Mouse (Mus musculus) heart, embryonic 11.5 days (tissue): ENCODE measurements around the gene Tmeff1. TPM values are rescaled to one million over a fixed set of nuclear protein-coding genes. Genes with fewer than 3 reads are reported as not detected.

Experiments used
- ATAC-seq: fragments of 200-750 bp; cut with Nextera tagmentation; replicated peaks from 2 replicates; pipeline ENCODE4 v1.8.0; 2017; ENCODE audit warnings: moderate library complexity; ENCODE audit not compliant: insufficient number of reproducible peaks, low FRiP score, low TSS enrichment
- H3K27ac ChIP-seq: fragments of 300-500 bp; sonication (generic); 2 replicates; pipeline ENCODE4 v1.5.1; 2014; ENCODE audit warnings: mild to moderate bottlenecking, low read depth, low read length
- H3K27me3 ChIP-seq: fragments of 300-500 bp; sonication (generic); 2 replicates; pipeline ENCODE4 v1.6.1; 2014; ENCODE audit warnings: mild to moderate bottlenecking, low read length, mixed read lengths; ENCODE audit not compliant: control insufficient read depth, insufficient read depth
- H3K36me3 ChIP-seq: fragments of 300-500 bp; sonication (generic); 2 replicates; pipeline ENCODE4 v1.6.1; 2014; ENCODE audit warnings: mild to moderate bottlenecking, low read length, moderate library complexity, mixed read lengths; ENCODE audit not compliant: control insufficient read depth, insufficient read depth
- H3K4me1 ChIP-seq: fragments of 300-500 bp; sonication (generic); 2 replicates; pipeline ENCODE4 v1.6.1; 2014; ENCODE audit warnings: low read length; ENCODE audit not compliant: control insufficient read depth, insufficient read depth
- H3K4me2 ChIP-seq: fragments of 300-500 bp; sonication (generic); 2 replicates; pipeline ENCODE4 v1.6.1; 2014; ENCODE audit warnings: mild to moderate bottlenecking, moderate library complexity
- H3K4me3 ChIP-seq: fragments of 300-500 bp; sonication (generic); 2 replicates; pipeline ENCODE4 v1.5.1; 2014; ENCODE audit warnings: low read depth, low read length
- H3K9ac ChIP-seq: fragments of 300-500 bp; sonication (generic); 2 replicates; pipeline ENCODE4 v1.6.1; 2014; ENCODE audit warnings: mild to moderate bottlenecking, low read depth, low read length, moderate library complexity
- H3K9me3 ChIP-seq: fragments of 300-500 bp; sonication (generic); replicated peaks from 2 replicates; pipeline ENCODE4 v1.6.1; 2016; ENCODE audit warnings: low read length; ENCODE audit not compliant: control insufficient read depth
- WGBS: fragments of 180-500 bp; shearing (Covaris S2); extraction: QIAGEN DNeasy Blood & Tissue Kit; methylation state at CpG from one replicate; pipeline ENCODE4 v1.1.7; 2014; ENCODE audit not compliant: insufficient replicate concordance; 5-methylcytosine and 5-hydroxymethylcytosine counted together
- polyA plus RNA-seq: library from polyadenylated mRNA; unstranded; fragments of >200 nt; fragmentation: Nextera tagmentation; extraction: Ambion mirVana; gene quantifications from 2 replicates; pipeline ENCODE4 v1.2.1, GENCODE M21; 2014

Gene Tmeff1
- polyA plus RNA-seq, 1 experiment from 2014 or later, result 51.2 TPM

GRCm38 (mm10) chr4:48639503-48639902, 54.5 kb downstream of the Tmeff1 start:
- H3K4me3 ChIP-seq, result no peak overlapping the region
- no peaks in the 10 kb centered on the region for H3K27me3 ChIP-seq
- H3K4me2 ChIP-seq, result no peak overlapping the region
- no peaks in the 10 kb centered on the region for H3K9me3 ChIP-seq
- peaks cover 8% of the 10 kb centered on the region; the same call in 1 of the 2 replicates for H3K4me1 ChIP-seq
- H3K27ac ChIP-seq, result no peak overlapping the region
- peaks cover 2% of the 10 kb centered on the region; the same call in 1 of the 2 replicates for H3K36me3 ChIP-seq
- no peak for ATAC-seq
- H3K9ac ChIP-seq, result no peak overlapping the region
- WGBS, result 93% methylated on average over 17 of the region's 17 CpGs

- Histone ChIP-seq H3K27me3 (no peaks in the 10 kb centered on the region), H3K9ac (no peak overlapping the region), H3K4me3 (no peak overlapping the region), H3K4me2 (no peak overlapping the region), H3K36me3 (peaks cover 15% of the 10 kb centered on the region), H3K4me1 (no peaks in the 10 kb centered on the region), H3K27ac (no peak overlapping the region), H3K9me3 (no peaks in the 10 kb centered on the region)
- 85% methylated on average over 6 of the region's 6 CpGs for WGBS
- ATAC-seq, result no peak
Observed at GRCm38 (mm10) chr4:48643801-48644200, 58.8 kb downstream of the Tmeff1 start.

GRCm38 (mm10) chr4:48646143-48646542, 61.2 kb downstream of the Tmeff1 start:
- no peak overlapping the region for H3K4me3 ChIP-seq
- H3K27me3 ChIP-seq, result no peaks in the 10 kb centered on the region
- peaks cover 18% of the 10 kb centered on the region for H3K36me3 ChIP-seq
- no peaks in the 10 kb centered on the region for H3K9me3 ChIP-seq
- no peaks in the 10 kb centered on the region for H3K4me1 ChIP-seq
- H3K4me2 ChIP-seq, result no peak overlapping the region
- no peak for ATAC-seq
- H3K27ac ChIP-seq, result no peak overlapping the region
- 94% methylated on average over 5 of the region's 5 CpGs for WGBS
- no peak overlapping the region for H3K9ac ChIP-seq

- peaks cover 24% of the 10 kb centered on the region for H3K36me3 ChIP-seq
- H3K4me2 ChIP-seq, result no peak overlapping the region
- H3K27ac ChIP-seq, result no peak overlapping the region
- no peaks in the 10 kb centered on the region for H3K9me3 ChIP-seq
- WGBS, result 84% methylated on average over 10 of the region's 10 CpGs
- ATAC-seq, result no peak
- no peak overlapping the region for H3K4me3 ChIP-seq
- no peaks in the 10 kb centered on the region for H3K27me3 ChIP-seq
- H3K9ac ChIP-seq, result no peak overlapping the region
- H3K4me1 ChIP-seq, result no peaks in the 10 kb centered on the region
Observed at GRCm38 (mm10) chr4:48650617-48651360, 65.8 kb downstream of the Tmeff1 start.

GRCm38 (mm10) chr4:48654118-48654517, 69.1 kb downstream of the Tmeff1 start:
- Histone ChIP-seq H3K9ac (no peak overlapping the region), H3K9me3 (no peaks in the 10 kb centered on the region), H3K27me3 (no peaks in the 10 kb centered on the region), H3K27ac (no peak overlapping the region), H3K36me3 (peaks cover 17% of the 10 kb centered on the region), H3K4me3 (no peak overlapping the region), H3K4me1 (no peaks in the 10 kb centered on the region), H3K4me2 (no peak overlapping the region)
- no peak for ATAC-seq
- 88% methylated on average over 4 of the region's 4 CpGs for WGBS

GRCm38 (mm10) chr4:48656530-48656929, 71.6 kb downstream of the Tmeff1 start:
- 92% methylated on average over 8 of the region's 8 CpGs for WGBS
- Histone ChIP-seq H3K4me2 (no peak overlapping the region), H3K27me3 (no peaks in the 10 kb centered on the region), H3K4me3 (no peak overlapping the region), H3K9ac (no peak overlapping the region), H3K27ac (no peak overlapping the region), H3K36me3 (peaks cover 16% of the 10 kb centered on the region), H3K4me1 (no peaks in the 10 kb centered on the region), H3K9me3 (no peaks in the 10 kb centered on the region)
- no peak for ATAC-seq

GRCm38 (mm10) chr4:48660144-48660543, 75.2 kb downstream of the Tmeff1 start:
- no peaks in the 10 kb centered on the region for H3K9me3 ChIP-seq
- H3K9ac ChIP-seq, result no peak overlapping the region
- H3K4me2 ChIP-seq, result no peak overlapping the region
- no peak for ATAC-seq
- H3K4me3 ChIP-seq, result no peak overlapping the region
- no peaks in the 10 kb centered on the region for H3K27me3 ChIP-seq
- no peak overlapping the region for H3K27ac ChIP-seq
- no peaks in the 10 kb centered on the region for H3K4me1 ChIP-seq
- WGBS, result 89% methylated on average over 4 of the region's 4 CpGs
- H3K36me3 ChIP-seq, result peaks cover 10% of the 10 kb centered on the region

- Histone ChIP-seq H3K36me3 (peaks cover 10% of the 10 kb centered on the region), H3K27ac (no peak overlapping the region), H3K4me2 (no peak overlapping the region)
Observed at GRCm38 (mm10) chr4:48660619-48661575, 75.9 kb downstream of the Tmeff1 start.

More at GRCm38 (mm10) chr4:48660619-48661575, 75.9 kb downstream of the Tmeff1 start:
- 86% methylated on average over 7 of the region's 7 CpGs for WGBS
- Histone ChIP-seq H3K4me1 (no peaks in the 10 kb centered on the region), H3K27me3 (no peaks in the 10 kb centered on the region), H3K4me3 (no peak overlapping the region), H3K9ac (no peak overlapping the region), H3K9me3 (no peaks in the 10 kb centered on the region)
- no peak for ATAC-seq
